Mouse (Mus musculus): ENCODE data around the gene Spdye4b.

Gene Spdye4b

DNA sequence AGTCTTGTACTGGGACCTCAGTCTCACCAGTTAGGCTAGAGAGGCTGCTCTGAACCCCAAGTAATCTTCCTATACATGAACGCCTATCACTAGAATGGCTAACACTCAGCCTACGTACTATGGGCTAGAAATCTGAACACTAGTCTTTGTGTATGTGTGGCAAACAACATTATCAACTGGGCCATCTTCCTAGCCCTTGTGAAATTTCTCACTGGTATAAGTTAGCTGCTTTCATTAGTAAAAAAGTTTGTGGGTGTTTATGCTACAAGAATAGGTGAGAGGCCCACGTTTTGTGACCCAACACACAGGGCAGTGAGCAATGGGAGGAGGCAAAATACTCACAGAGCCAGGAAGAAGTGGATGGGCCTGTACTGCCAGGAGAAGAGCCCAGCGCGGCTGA, 40.2 kb downstream of the Spdye4b start:
- DNase-seq (ENCODE audit: low spot score): no peak

- no peak for DNase-seq (ENCODE audit: low spot score)
Observed at GRCm38 (mm10) chr5:143222287-143222686, 41.5 kb downstream of the Spdye4b start.

- no peak for DNase-seq (ENCODE audit: low spot score)
Observed at GRCm38 (mm10) chr5:143226790-143227189, 46.0 kb downstream of the Spdye4b start, which contains the start of gene Spdye4a. Gene Spdye4a, minus strand, starts transcription at chr5:143226890.

DNA sequence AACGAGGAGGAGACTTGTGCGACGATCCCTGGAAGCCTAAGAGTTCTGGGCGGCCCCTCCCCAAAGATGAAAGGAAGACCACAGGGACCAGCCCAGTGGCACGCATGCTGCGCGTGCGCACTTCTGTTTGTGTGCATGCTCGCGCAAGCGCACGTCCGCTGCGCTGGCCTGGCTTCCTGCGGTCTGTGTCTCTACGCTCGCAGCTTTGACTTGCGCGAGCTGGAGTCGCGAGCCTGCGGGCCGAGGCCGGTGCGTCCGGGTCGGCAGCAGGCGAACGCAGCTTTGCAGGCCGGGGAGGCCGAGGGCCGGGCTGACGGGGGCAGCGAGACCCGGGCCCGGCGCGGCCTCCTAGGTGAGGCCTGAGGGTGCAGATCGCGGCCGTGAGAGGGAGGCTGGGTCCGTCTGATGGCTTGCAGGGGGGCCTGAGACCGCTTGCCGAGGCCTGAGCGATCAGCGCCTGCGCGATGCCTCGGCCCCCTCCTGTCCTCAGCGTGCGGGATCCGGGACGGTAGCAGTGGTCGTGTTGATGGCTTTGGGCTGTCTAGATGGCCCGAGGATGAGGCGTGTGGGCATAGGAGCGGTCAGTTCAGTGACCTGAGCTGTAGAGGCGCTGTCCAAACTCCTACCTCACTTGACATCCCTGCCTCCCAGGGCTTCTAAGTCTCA, 54.3 kb downstream of the Spdye4b start, which contains the start of gene Zfp12:
Gene Zfp12 (plus strand): TSS at position 136 of the 666 bp plus-strand sequence.
- peak; percentile 78 for DNase-seq (ENCODE audit: low spot score)

GRCm38 (mm10) chr5:143236036-143236435, 55.2 kb downstream of the Spdye4b start:
- no peak for DNase-seq (ENCODE audit: low spot score)

DNA sequence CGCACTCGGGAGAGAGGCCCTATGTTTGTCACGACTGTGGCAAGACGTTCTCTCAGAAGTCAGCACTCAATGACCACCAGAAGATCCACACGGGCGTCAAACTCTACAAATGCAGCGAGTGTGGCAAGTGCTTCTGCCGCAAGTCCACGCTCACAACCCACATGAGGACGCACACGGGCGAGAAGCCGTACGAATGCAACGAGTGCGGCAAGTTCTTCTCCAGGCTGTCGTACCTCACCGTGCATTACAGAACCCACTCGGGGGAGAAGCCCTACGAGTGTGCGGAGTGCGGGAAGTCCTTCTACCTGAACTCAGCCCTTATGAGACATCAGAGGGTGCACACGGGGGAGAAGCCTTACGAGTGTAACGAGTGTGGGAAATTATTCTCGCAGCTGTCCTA, 64.1 kb downstream of the Spdye4b start:
- DNase-seq (ENCODE audit: low spot score): no peak

DNA sequence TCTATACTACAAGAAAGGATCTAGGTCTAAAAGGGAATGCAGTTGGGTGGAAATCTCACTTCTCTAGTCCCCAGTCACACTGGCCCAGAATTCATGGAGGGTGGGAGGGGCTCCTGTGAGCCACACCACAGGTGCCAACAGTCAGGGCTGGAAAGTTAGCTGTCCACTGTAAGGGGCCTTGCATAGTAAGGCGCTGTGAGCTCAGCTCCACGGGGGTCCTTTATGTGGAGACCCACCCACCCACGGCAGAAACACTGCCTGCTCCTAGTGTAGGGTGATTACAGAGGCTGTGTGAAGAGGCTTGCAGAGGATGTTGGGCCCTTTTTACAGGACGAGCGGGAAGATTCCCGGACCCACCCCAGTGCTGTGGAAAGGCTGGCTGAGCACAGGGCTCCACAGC, 71.2 kb downstream of the Spdye4b start:
- no peak for DNase-seq (ENCODE audit: low spot score)

- DNase-seq (ENCODE audit: low spot score): no peak
Observed at GRCm38 (mm10) chr5:143252791-143253185, 72.0 kb downstream of the Spdye4b start.

GRCm38 (mm10) chr5:143253186-143253880, 72.5 kb downstream of the Spdye4b start:
- no peak for DNase-seq (ENCODE audit: low spot score)

DNA sequence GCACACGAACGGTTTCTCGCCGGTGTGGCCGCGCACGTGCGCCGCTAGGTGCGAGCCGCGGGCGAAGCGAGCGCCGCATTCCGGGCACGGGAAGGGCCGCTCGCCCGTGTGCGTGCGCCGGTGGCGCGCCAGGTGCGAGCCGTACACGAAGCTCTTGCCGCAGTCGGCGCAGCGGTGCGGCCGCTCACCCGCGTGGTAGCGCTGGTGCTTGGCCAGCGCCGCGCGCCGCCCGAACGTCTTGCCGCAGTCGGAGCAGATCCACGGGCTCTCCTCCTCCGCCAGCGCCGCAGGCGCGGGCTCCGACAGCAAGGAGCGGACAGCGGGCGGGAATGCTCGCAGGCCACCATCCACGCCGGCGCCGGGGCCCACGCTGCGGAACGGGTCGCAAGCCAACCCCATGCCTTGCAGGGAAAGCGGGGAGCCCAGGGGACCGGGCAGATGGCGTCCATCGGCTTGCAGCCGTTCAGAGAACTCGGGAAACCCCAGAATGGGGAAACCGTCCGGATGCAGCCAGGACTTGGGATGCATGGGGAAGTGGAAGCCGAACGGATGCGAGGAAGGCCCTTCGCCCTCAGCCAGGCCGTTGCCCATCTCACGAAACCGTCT, 73.2 kb downstream of the Spdye4b start:
- no peak for DNase-seq (ENCODE audit: low spot score)

Data from ovary, postnatal 10 days (tissue).